Mouse (Mus musculus): Measurements from ENCODE around the gene Adgrg5. TPM values are rescaled to one million over a fixed set of nuclear protein-coding genes. Genes with fewer than 3 reads are reported as not detected.

Adgrg5 gene
- 0.03 TPM in 1 of 2 replicates, not detected in the other for polyA plus RNA-seq (2012)

DNA sequence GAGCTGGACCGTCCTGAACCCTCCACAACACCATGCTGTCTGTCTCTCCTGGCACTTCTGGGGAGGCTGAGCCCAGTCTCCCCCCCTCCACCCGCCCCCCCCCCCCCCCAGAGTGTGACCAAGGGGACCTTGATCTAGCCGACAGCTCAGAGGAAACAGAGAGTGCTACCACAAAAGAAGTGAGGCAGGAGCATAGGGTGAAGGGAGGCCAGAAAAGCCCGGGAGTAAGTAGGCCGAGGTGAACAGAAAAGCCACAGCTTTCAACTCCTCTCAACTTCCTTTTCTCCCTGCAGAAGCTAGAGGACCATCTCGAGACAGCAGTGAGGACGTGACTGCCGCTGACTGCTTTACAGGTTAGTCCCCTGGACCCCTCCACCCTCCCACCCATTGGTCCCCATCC, at the start of gene Adgrg5:
Adgrg5 (plus strand) TSS at position 290 of the 400 bp plus-strand sequence.
- Histone ChIP-seq H3K36me3 (ENCODE audit: control insufficient read depth) (no peaks in the 10 kb centered on the region), H3K27me3 (ENCODE audit: control insufficient read depth) (peaks cover 18% of the 10 kb centered on the region), H3K4me1 (ENCODE audit: control insufficient read depth) (peaks cover 18% of the 10 kb centered on the region), H3K4me3 (replicated peaks) (no peak within 1 kb of the TSS), H3K9me3 (ENCODE audit: control insufficient read depth, low read length) (no peaks in the 10 kb centered on the region)
- no peak for TF ChIP-seq TAL1 (IDR thresholded peaks at IDR 0.05; ENCODE audit: low read length)

DNA sequence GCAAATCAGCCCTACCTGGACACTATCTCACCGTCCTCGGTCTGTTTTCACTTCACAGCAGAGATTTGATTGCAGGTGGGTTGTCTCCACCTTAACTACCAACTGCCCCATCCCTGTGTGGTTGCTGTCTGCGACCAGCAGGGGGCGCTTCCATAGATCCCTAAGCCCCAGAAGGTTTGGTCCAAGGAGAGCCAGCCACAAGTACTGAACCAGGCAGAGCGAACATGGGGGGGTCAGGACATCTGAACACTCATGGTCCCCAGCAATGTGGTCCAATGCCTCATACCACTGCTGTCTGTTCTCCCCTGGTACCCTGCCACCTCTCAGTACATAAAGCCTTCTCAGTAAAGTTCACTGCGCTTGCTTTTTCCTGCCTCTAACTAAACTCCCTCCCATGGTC, 49.1 kb upstream of the Adgrg5 start:
- peaks cover 65% of the 10 kb centered on the region for H3K27me3 ChIP-seq (ENCODE audit: control insufficient read depth)
- peak overlapping the region; percentile 70 for H3K4me3 ChIP-seq (replicated peaks)
- H3K9me3 ChIP-seq (ENCODE audit: control insufficient read depth, low read length): no peaks in the 10 kb centered on the region; the same call in 1 of the 2 replicates
- peaks cover 48% of the 10 kb centered on the region for H3K36me3 ChIP-seq (ENCODE audit: control insufficient read depth)
- peaks cover 79% of the 10 kb centered on the region for H3K4me1 ChIP-seq (ENCODE audit: control insufficient read depth)
- no peak for TF ChIP-seq TAL1 (IDR thresholded peaks at IDR 0.05; ENCODE audit: low read length)
- TF ChIP-seq GATA1 (IDR thresholded peaks at IDR 0.05; ENCODE audit: low read length): no peak

DNA sequence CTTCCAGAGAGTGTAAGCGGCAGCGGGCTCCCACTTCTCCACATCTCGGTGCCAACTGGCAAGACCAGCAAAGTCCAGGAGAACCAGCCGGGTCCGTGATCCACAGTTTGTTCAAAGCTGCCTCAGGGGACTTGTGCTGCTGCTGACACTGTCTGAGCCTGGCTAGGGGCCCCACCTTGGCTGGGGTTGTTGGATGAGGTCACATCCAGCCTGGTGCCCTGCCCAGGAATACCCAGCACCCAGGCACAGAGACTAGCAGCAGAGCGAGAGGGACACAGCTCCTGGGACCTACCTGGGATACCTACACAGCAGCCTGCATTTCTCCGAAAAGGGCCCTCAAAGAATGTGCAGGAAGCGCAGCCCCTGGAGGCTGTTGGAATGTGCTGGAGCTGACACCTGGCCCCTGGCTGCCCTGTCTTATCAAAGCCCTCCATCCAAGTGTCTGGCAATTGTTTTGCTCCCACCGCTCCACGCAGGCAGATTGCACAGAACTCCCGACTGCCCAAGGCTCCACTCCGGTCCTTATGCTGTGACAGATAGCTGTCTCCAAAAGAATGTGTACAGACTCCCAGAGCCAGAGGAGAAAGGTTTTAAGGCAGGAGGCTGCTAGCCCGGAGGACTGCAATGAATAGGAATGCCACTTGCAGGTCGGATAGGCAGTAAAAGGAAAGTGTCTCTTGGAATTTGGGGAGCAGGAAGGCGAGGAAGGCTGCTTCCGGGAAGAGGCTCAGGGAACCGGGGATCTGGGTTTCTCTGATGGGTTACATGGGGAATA, 48.2 kb upstream of the Adgrg5 start:
- peaks cover 61% of the 10 kb centered on the region for H3K27me3 ChIP-seq (ENCODE audit: control insufficient read depth)
- H3K4me1 ChIP-seq (ENCODE audit: control insufficient read depth): peaks cover 72% of the 10 kb centered on the region
- no peak for TF ChIP-seq TAL1 (IDR thresholded peaks at IDR 0.05; ENCODE audit: low read length)
- TF ChIP-seq GATA1 (IDR thresholded peaks at IDR 0.05; ENCODE audit: low read length): 0 out of 2 replicates have a peak, but pooled peaks have one; percentile 8
- H3K4me3 ChIP-seq (replicated peaks): peak overlapping the region; percentile 70
- no peaks in the 10 kb centered on the region; the same call in 1 of the 2 replicates for H3K9me3 ChIP-seq (ENCODE audit: control insufficient read depth, low read length)
- peaks cover 39% of the 10 kb centered on the region for H3K36me3 ChIP-seq (ENCODE audit: control insufficient read depth)

DNA sequence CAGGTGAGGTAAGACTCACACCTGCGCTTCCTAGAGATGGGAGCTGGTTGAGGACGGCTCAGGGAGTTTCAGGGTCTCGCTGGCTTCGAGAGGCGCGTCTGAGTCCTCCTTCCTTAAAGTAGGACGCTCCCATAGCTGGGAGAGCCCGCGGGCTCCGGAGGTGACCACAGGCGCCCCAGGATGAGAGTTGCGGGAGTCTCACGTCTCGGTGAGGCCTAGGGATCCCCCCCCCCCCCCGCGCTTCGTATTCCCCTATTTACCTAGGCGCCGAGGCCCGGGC, 47.7 kb upstream of the Adgrg5 start:
- TF ChIP-seq GATA1 (IDR thresholded peaks at IDR 0.05; ENCODE audit: low read length) (no peak), TAL1 (IDR thresholded peaks at IDR 0.05; ENCODE audit: low read length) (no peak)
- H3K9me3 ChIP-seq (ENCODE audit: control insufficient read depth, low read length): no peaks in the 10 kb centered on the region
- peak overlapping the region; percentile 70 for H3K4me3 ChIP-seq (replicated peaks)
- H3K36me3 ChIP-seq (ENCODE audit: control insufficient read depth): peaks cover 34% of the 10 kb centered on the region
- peaks cover 58% of the 10 kb centered on the region for H3K27me3 ChIP-seq (ENCODE audit: control insufficient read depth)
- peaks cover 66% of the 10 kb centered on the region for H3K4me1 ChIP-seq (ENCODE audit: control insufficient read depth)

DNA sequence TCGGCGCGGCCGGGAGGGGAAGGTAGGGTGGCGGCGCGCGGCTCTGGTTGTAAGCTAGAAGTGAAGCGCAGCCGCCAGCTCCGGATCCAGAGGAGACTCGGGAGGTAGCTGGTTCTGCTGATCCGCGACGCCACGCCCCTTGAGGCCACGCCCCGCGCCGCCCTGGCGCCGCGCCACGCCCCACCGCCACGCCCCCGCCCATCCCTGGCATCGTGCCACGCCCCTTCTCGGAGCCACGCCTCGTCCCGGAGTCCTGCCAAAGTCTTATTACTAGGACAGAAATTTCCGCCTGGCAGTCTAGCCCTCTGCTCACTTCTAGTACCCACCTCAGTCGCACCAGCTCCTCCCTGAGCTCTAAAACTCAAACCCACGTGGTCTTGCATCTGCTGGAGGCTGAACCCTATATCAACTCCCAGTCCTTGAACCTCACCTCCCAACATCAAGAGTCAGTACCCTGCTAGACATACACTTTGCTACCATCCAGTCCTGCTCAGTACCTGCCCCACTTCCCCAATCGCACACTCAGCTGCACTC, 47.2 kb upstream of the Adgrg5 start, which contains the start of gene Dok4:
Dok4 (minus strand) TSS at position 134 of the 534 bp plus-strand sequence.
- Histone ChIP-seq H3K4me1 (ENCODE audit: control insufficient read depth) (peaks cover 62% of the 10 kb centered on the region), H3K9me3 (ENCODE audit: control insufficient read depth, low read length) (no peaks in the 10 kb centered on the region), H3K4me3 (replicated peaks) (peak within 1 kb of the TSS; percentile 70), H3K36me3 (ENCODE audit: control insufficient read depth) (peaks cover 29% of the 10 kb centered on the region), H3K27me3 (ENCODE audit: control insufficient read depth) (peaks cover 57% of the 10 kb centered on the region)
- TF ChIP-seq TAL1 (IDR thresholded peaks at IDR 0.05; ENCODE audit: low read length): no peak
- no peak for TF ChIP-seq GATA1 (IDR thresholded peaks at IDR 0.05; ENCODE audit: low read length)

DNA sequence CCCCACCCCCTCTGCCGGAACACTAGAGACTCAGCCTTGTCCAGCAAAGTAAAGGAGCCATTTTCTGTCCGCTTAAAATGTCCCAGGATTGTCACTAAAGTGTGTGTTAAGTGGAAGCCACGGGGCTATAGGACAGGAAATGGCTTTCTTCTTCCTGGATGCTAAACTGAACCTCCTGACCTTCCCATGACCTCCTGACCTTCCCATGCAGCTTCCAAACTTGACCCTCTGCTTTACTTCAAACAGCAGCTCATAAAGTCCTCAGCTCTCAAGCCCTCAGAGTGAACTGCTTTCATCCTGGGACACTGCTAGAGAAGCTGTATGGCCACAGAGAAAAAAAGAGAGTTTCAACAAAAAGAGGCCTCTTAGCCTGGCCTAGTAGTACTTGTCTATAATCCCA, 46.7 kb upstream of the Adgrg5 start:
- Histone ChIP-seq H3K36me3 (ENCODE audit: control insufficient read depth) (peaks cover 24% of the 10 kb centered on the region), H3K27me3 (ENCODE audit: control insufficient read depth) (peaks cover 51% of the 10 kb centered on the region), H3K9me3 (ENCODE audit: control insufficient read depth, low read length) (no peaks in the 10 kb centered on the region), H3K4me1 (ENCODE audit: control insufficient read depth) (peaks cover 56% of the 10 kb centered on the region), H3K4me3 (replicated peaks) (peak overlapping the region; percentile 70)
- TF ChIP-seq GATA1 (IDR thresholded peaks at IDR 0.05; ENCODE audit: low read length) (no peak), TAL1 (IDR thresholded peaks at IDR 0.05; ENCODE audit: low read length) (no peak)

DNA sequence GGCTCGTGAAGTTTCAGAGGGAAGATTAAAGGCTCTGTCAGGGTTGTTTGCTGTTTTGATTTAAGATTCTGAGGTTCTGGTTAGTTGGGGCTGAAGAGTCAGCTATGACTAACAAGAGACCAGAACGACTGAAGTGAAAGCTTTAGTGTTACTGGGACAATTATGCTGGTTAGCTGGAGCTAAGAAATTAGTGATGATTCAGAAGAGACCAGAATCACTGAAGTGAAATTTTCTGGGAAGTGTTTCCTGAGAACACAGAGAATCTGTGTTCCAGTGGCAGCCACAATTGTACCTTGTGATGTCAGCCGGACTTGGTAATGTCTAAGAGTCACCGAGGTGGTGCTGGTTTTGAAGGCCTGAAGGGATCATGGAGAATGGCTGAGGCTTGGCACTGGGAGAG, 42.8 kb upstream of the Adgrg5 start:
- H3K4me3 ChIP-seq (replicated peaks): no peak overlapping the region
- H3K27me3 ChIP-seq (ENCODE audit: control insufficient read depth): peaks cover 26% of the 10 kb centered on the region
- H3K4me1 ChIP-seq (ENCODE audit: control insufficient read depth): peaks cover 22% of the 10 kb centered on the region
- H3K9me3 ChIP-seq (ENCODE audit: control insufficient read depth, low read length): no peaks in the 10 kb centered on the region
- no peak for TF ChIP-seq GATA1 (IDR thresholded peaks at IDR 0.05; ENCODE audit: low read length)
- no peak for TF ChIP-seq TAL1 (IDR thresholded peaks at IDR 0.05; ENCODE audit: low read length)
- no peaks in the 10 kb centered on the region for H3K36me3 ChIP-seq (ENCODE audit: control insufficient read depth)

DNA sequence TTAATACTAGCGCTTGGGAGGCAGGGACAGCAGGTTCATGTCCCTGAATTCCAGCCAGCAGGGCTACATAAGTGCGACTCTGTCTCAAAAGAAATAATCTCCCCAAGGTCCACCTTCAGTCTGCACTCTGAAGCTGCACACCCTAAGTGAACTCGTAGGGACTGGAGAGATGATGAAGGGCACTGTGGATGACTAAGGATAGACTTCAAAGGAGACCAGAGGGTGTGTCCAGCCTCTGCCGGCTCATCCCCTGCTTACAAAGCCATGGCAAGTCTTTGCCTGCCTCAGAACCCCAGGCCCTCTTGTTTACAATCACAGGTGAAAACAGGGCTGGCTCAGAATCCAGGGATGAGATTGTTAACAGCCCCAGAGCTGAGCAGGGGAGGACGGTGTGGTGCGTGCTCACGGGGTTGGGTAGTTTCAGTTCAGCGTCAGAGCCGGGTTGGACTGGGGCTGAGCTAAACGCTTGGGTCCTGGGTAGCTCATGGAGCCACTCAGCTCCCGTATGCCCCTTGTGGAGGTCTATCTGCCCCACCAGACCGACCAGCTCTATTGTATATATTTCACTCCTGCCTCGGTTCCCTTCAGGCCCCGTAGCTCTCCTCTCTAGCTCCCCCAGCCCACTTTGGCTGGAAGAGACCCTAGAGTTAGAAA, 35.0 kb upstream of the Adgrg5 start:
- no peaks in the 10 kb centered on the region for H3K9me3 ChIP-seq (ENCODE audit: control insufficient read depth, low read length)
- peaks cover 42% of the 10 kb centered on the region for H3K27me3 ChIP-seq (ENCODE audit: control insufficient read depth)
- TF ChIP-seq GATA1 (IDR thresholded peaks at IDR 0.05; ENCODE audit: low read length) (no peak), TAL1 (IDR thresholded peaks at IDR 0.05; ENCODE audit: low read length) (no peak)
- H3K4me3 ChIP-seq (replicated peaks): no peak overlapping the region
- H3K4me1 ChIP-seq (ENCODE audit: control insufficient read depth): peaks cover 37% of the 10 kb centered on the region
- no peaks in the 10 kb centered on the region for H3K36me3 ChIP-seq (ENCODE audit: control insufficient read depth)

DNA sequence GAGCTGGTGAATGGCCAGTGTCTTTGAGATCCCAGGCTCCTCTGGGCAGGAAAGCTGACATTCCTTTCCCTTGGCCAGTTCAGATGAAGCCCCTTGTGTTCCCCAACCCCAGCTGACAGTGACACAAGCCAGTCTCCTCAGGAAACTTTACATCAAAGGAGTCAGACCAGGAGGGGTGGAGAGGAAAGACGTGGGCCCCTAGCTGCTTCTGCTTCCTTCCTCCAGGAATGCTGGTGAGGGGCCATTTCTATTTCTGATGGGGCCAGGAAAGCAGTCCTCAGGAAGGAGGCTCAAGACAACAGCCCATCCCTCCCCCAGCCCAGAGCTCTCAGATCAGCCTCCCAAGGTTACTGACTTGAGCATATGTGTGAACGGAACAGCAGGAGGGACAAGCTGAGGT, 30.6 kb upstream of the Adgrg5 start:
- Histone ChIP-seq H3K4me3 (replicated peaks) (no peak overlapping the region), H3K36me3 (ENCODE audit: control insufficient read depth) (peaks cover 7% of the 10 kb centered on the region), H3K4me1 (ENCODE audit: control insufficient read depth) (peaks cover 70% of the 10 kb centered on the region), H3K9me3 (ENCODE audit: control insufficient read depth, low read length) (no peaks in the 10 kb centered on the region), H3K27me3 (ENCODE audit: control insufficient read depth) (peaks cover 36% of the 10 kb centered on the region)
- TF ChIP-seq TAL1 (IDR thresholded peaks at IDR 0.05; ENCODE audit: low read length): no peak
- TF ChIP-seq GATA1 (IDR thresholded peaks at IDR 0.05; ENCODE audit: low read length): no peak
